Mouse (Mus musculus) limb, embryonic 11.5 days (tissue): ENCODE results near the gene Pum3. TPM values are rescaled to one million over a fixed set of nuclear protein-coding genes. Genes with fewer than 3 reads are reported as not detected.

ENCODE experiments used
- ATAC-seq: fragments of 200-750 bp; cut with Nextera tagmentation; 2 replicates; pipeline ENCODE4 v1.8.0; 2017; ENCODE audit warnings: low read depth; ENCODE audit not compliant: insufficient number of reproducible peaks, low FRiP score, low TSS enrichment
- DNase-seq: peaks from one replicate; pipeline ENCODE4 v3.0.0-alpha.2; 2015; ENCODE audit warnings: low spot score
- H3K27ac ChIP-seq: fragments of 300-500 bp; sonication (generic); replicated peaks from 2 replicates; pipeline ENCODE4 v1.5.1; 2014; ENCODE audit warnings: low read depth, mild to moderate bottlenecking, low read length
- H3K27me3 ChIP-seq: fragments of 300-500 bp; sonication (generic); 2 replicates; pipeline ENCODE4 v1.6.1; 2014; ENCODE audit warnings: mild to moderate bottlenecking, low read length, mixed read lengths; ENCODE audit not compliant: control insufficient read depth, insufficient read depth
- H3K36me3 ChIP-seq: fragments of 300-500 bp; sonication (generic); 2 replicates; pipeline ENCODE4 v1.6.1; 2014; ENCODE audit warnings: mild to moderate bottlenecking, low read length, moderate library complexity, mixed read lengths; ENCODE audit not compliant: control insufficient read depth, insufficient read depth
- H3K4me1 ChIP-seq: fragments of 300-500 bp; sonication (generic); 2 replicates; pipeline ENCODE4 v1.6.1; 2014; ENCODE audit warnings: low read length, mixed read lengths; ENCODE audit not compliant: control insufficient read depth, insufficient read depth
- H3K4me2 ChIP-seq: fragments of 300-500 bp; sonication (generic); 2 replicates; pipeline ENCODE4 v1.6.1; 2014; ENCODE audit warnings: low read depth, mild to moderate bottlenecking, moderate library complexity; ENCODE audit not compliant: severe bottlenecking
- H3K4me3 ChIP-seq: fragments of 300-500 bp; sonication (generic); 2 replicates; pipeline ENCODE4 v1.5.1; 2014; ENCODE audit warnings: low read depth, low read length
- H3K9ac ChIP-seq: fragments of 300-500 bp; sonication (generic); 2 replicates; pipeline ENCODE4 v1.6.1; 2014; ENCODE audit warnings: mild to moderate bottlenecking, low read length
- H3K9me3 ChIP-seq: fragments of 300-500 bp; sonication (generic); 2 replicates; pipeline ENCODE4 v1.6.1; 2016; ENCODE audit warnings: low read length; ENCODE audit not compliant: control insufficient read depth
- WGBS: fragments of 180-500 bp; shearing (Covaris S2); extraction: QIAGEN DNeasy Blood & Tissue Kit; methylation state at CpG from one replicate; pipeline ENCODE4 v1.1.7; 2014; 5-methylcytosine and 5-hydroxymethylcytosine counted together
- polyA plus RNA-seq: library from polyadenylated mRNA; unstranded; fragments of >200 nt; fragmentation: Nextera tagmentation; extraction: Ambion mirVana; gene quantifications from 2 replicates; pipeline ENCODE4 v1.2.1, GENCODE M21; 2014

The Pum3 gene
- polyA plus RNA-seq, 1 experiment from 2014 or later: 94.6 TPM

GRCm38 (mm10) chr19:27429281-27429680, 344 bp downstream of the Pum3 start:
- peak overlapping the region; percentile 63 for H3K9ac ChIP-seq
- no peaks in the 10 kb centered on the region for H3K27me3 ChIP-seq
- under 1% methylated on average over 16 of the region's 16 CpGs for WGBS
- no peak overlapping the region for H3K27ac ChIP-seq
- H3K36me3 ChIP-seq: peaks cover 3% of the 10 kb centered on the region; the same call in 1 of the 2 replicates
- ATAC-seq (no peak; the same call in 1 of the 2 replicates), DNase-seq (no peak)
- peak overlapping the region; percentile 80 for H3K4me2 ChIP-seq
- H3K4me3 ChIP-seq: peak overlapping the region; percentile 89
- no peaks in the 10 kb centered on the region for H3K9me3 ChIP-seq
- H3K4me1 ChIP-seq: peaks cover 10% of the 10 kb centered on the region

- 85% methylated on average over 2 of the region's 2 CpGs for WGBS
- DNase-seq (no peak), ATAC-seq (no peak)
- Histone ChIP-seq H3K27ac (no peak overlapping the region), H3K4me2 (no peak overlapping the region), H3K36me3 (peaks cover 6% of the 10 kb centered on the region; the same call in 1 of the 2 replicates), H3K9ac (no peak overlapping the region), H3K27me3 (no peaks in the 10 kb centered on the region), H3K9me3 (no peaks in the 10 kb centered on the region), H3K4me1 (peaks cover 10% of the 10 kb centered on the region), H3K4me3 (no peak overlapping the region)
Observed at GRCm38 (mm10) chr19:27427865-27428264, 1.8 kb downstream of the Pum3 start.

- no peak overlapping the region for H3K9ac ChIP-seq
- H3K9me3 ChIP-seq: no peaks in the 10 kb centered on the region
- no peak overlapping the region for H3K4me2 ChIP-seq
- peaks cover 10% of the 10 kb centered on the region for H3K4me1 ChIP-seq
- H3K36me3 ChIP-seq: peaks cover 6% of the 10 kb centered on the region; the same call in 1 of the 2 replicates
- H3K4me3 ChIP-seq: no peak overlapping the region
- DNase-seq (no peak), ATAC-seq (no peak)
- 100% methylated on average over 1 of the region's 1 CpGs for WGBS
- H3K27me3 ChIP-seq: no peaks in the 10 kb centered on the region
- no peak overlapping the region for H3K27ac ChIP-seq
Observed at GRCm38 (mm10) chr19:27426451-27426850, 3.2 kb downstream of the Pum3 start.

GRCm38 (mm10) chr19:27425656-27426055, 4.0 kb downstream of the Pum3 start:
- Histone ChIP-seq H3K4me2 (no peak overlapping the region), H3K36me3 (peaks cover 6% of the 10 kb centered on the region; the same call in 1 of the 2 replicates), H3K4me1 (peaks cover 3% of the 10 kb centered on the region; the same call in 1 of the 2 replicates), H3K9ac (no peak overlapping the region), H3K9me3 (no peaks in the 10 kb centered on the region), H3K4me3 (no peak overlapping the region), H3K27ac (no peak overlapping the region), H3K27me3 (no peaks in the 10 kb centered on the region)
- DNase-seq (peak; percentile 59), ATAC-seq (no peak)
- 74% methylated on average over 7 of the region's 7 CpGs for WGBS

GRCm38 (mm10) chr19:27417375-27417774, 12.2 kb downstream of the Pum3 start:
- Histone ChIP-seq H3K4me3 (no peak overlapping the region), H3K27me3 (no peaks in the 10 kb centered on the region), H3K36me3 (peaks cover 14% of the 10 kb centered on the region), H3K27ac (no peak overlapping the region), H3K9ac (no peak overlapping the region), H3K4me1 (no peaks in the 10 kb centered on the region), H3K9me3 (no peaks in the 10 kb centered on the region), H3K4me2 (no peak overlapping the region)
- no peak for ATAC-seq
- no peak for DNase-seq
- 99% methylated on average over 4 of the region's 4 CpGs for WGBS

- no peak overlapping the region for H3K27ac ChIP-seq
Observed at GRCm38 (mm10) chr19:27416569-27416968, 13.1 kb downstream of the Pum3 start.

GRCm38 (mm10) chr19:27411340-27411739, 18.3 kb downstream of the Pum3 start:
- H3K36me3 ChIP-seq: peaks cover 12% of the 10 kb centered on the region
- H3K4me1 ChIP-seq: no peaks in the 10 kb centered on the region
- no peaks in the 10 kb centered on the region for H3K27me3 ChIP-seq
- WGBS: 91% methylated on average over 4 of the region's 4 CpGs
- H3K4me2 ChIP-seq: no peak overlapping the region
- no peak overlapping the region for H3K9ac ChIP-seq
- H3K4me3 ChIP-seq: no peak overlapping the region
- DNase-seq (no peak), ATAC-seq (no peak)
- no peak overlapping the region for H3K27ac ChIP-seq
- no peaks in the 10 kb centered on the region for H3K9me3 ChIP-seq

More at GRCm38 (mm10) chr19:27416569-27416968, 13.1 kb downstream of the Pum3 start:
- no peak overlapping the region for H3K4me3 ChIP-seq
- no peak overlapping the region for H3K4me2 ChIP-seq
- ATAC-seq (no peak), DNase-seq (peak; percentile 80)
- H3K9ac ChIP-seq: no peak overlapping the region
- no peaks in the 10 kb centered on the region for H3K9me3 ChIP-seq
- no peaks in the 10 kb centered on the region for H3K27me3 ChIP-seq
- peaks cover 16% of the 10 kb centered on the region for H3K36me3 ChIP-seq
- H3K4me1 ChIP-seq: no peaks in the 10 kb centered on the region
- WGBS: 45% methylated on average over 11 of the region's 11 CpGs

GRCm38 (mm10) chr19:27410751-27411150, 18.9 kb downstream of the Pum3 start:
- Histone ChIP-seq H3K4me2 (no peak overlapping the region), H3K27me3 (no peaks in the 10 kb centered on the region), H3K9me3 (no peaks in the 10 kb centered on the region), H3K9ac (no peak overlapping the region), H3K4me3 (no peak overlapping the region), H3K27ac (no peak overlapping the region), H3K36me3 (peaks cover 9% of the 10 kb centered on the region), H3K4me1 (no peaks in the 10 kb centered on the region)
- ATAC-seq (no peak), DNase-seq (no peak)
- 85% methylated on average over 4 of the region's 4 CpGs for WGBS

- Histone ChIP-seq H3K9ac (no peak overlapping the region), H3K4me1 (no peaks in the 10 kb centered on the region), H3K4me3 (no peak overlapping the region), H3K36me3 (peaks cover 9% of the 10 kb centered on the region; the same call in 1 of the 2 replicates), H3K27ac (no peak overlapping the region), H3K27me3 (no peaks in the 10 kb centered on the region), H3K4me2 (no peak overlapping the region), H3K9me3 (no peaks in the 10 kb centered on the region)
- ATAC-seq (no peak), DNase-seq (no peak)
Observed at GRCm38 (mm10) chr19:27409782-27410181, 19.8 kb downstream of the Pum3 start.
